Mouse (Mus musculus): ENCODE data around the gene Galnt14.

- TF ChIP-seq CTCF (IDR thresholded peaks at IDR 0.05; ENCODE audit: insufficient read depth, low read length) = no peak
- TF ChIP-seq POLR2A (IDR thresholded peaks at IDR 0.05; ENCODE audit: borderline replicate concordance, extremely low read depth, low read depth, low read length) = no peak
Observed at GRCm38 (mm10) chr17:73587573-73587972, 122.7 kb downstream of the Galnt14 start.

Measured in lung, adult 2 months (tissue).